Mouse (Mus musculus): Measurements from ENCODE around the gene Mfn1. TPM values are rescaled to one million over a fixed set of nuclear protein-coding genes. Genes with fewer than 3 reads are reported as not detected.
A peak's percentile ranks its signal among the peaks of the same experiment; 100 is the strongest.

The Mfn1 gene
- total RNA-seq, 2 experiments from 2014 or later = 205 to 239 TPM

DNA sequence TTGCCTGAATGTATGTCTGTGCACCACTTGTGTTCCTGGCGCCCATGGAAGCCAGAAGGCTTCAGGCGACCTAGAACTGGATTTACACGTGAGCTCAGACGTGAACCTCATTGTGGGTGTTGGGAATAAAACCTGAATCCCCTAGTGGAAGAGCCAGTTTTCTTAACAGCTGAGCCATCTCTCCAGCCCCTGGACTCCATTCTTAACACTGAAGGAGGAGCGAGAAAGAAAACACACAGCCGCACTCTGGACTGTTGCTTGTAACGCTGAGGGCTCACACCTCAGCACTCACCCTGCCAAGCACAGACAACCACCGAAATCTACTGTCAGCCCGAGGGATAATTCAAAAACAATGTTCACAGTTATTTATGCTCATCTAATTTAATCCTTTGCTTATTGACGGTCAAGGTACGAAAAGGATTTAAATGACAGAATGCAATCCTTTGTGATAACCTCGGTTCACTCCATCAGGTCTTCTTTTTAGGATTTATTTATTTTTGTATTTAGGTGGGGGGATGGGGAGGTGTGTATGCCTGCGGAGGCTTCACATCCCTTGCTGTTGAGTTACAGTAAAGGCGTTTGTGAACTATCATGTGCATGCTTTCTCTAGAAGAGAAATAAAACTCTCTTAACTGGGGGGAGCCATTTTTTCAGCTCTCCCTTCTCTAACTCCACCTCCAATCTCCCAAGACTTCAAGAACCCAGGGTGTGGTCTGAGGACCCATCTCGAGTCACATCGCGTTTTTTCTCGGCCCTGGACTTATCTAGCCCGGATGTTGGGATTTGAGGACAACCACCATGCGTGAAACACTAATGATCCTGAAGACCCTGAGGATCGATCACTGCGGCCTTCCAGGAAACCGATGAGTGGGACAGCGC lies 19.5 kb upstream of the Mfn1 start, which contains the start of gene Zfp639:
Zfp639 (plus strand) TSS at position 764 of the 879 bp plus-strand sequence.
- DNase-seq = no peak
- intact Hi-C loops (cut with DNase I) = loop anchor here (2.0 to 5.0 kb wide), 5 partner anchors 37 to 198 kb away; partner anchors contain the start of genes Actl6a and Pik3ca

- intact Hi-C loops (cut with DNase I) = loop anchor here (5.0 kb wide), 1 partner anchor 197 kb away; the partner anchor contains the start of gene Actl6a
- DNase-seq = peak; percentile 95 to 98
These were observed 18.7 kb upstream of the Mfn1 start for GRCm38 (mm10) chr3:32510375-32511190.

GRCm38 (mm10) chr3:32511191-32511550 lies 18.1 kb upstream of the Mfn1 start:
- intact Hi-C loops (cut with DNase I) = loop anchor here (5.0 kb wide), 1 partner anchor 196 kb away; the partner anchor contains the start of gene Actl6a
- DNase-seq = no peak

DNA sequence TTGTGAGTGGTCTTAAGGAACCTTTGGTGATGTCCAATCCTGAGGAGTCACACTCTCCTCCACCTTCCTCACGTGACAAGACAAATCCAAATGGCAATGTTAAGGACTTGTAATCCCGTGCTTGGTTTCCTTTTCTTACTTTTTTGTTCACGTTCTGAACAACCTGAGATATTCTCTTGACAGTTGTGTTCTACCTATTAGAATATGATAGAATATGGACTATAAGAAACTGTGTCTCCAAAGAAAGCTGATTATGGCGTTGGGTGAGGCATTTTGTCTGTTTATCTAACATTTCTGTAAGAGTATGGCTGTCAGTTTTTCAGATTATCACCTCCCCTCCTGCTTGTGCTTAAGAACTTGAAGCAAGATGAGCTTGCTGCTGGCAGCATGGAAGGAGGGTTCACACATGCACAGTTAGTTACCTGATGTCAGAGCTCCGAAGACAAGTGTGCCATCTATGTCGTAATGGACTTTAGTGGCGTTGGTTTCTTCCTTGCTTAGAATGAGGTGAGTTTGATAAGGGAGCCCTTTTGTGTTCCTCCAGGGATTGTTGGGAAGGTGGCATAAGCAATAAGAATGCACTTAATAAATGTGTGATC lies 16.5 kb upstream of the Mfn1 start:
- intact Hi-C loops (cut with DNase I) = loop anchor here (5.0 kb wide), 1 partner anchor 195 kb away; the partner anchor contains the start of gene Actl6a
- no peak for DNase-seq

GRCm38 (mm10) chr3:32513528-32513927 lies 15.7 kb upstream of the Mfn1 start:
- intact Hi-C loops (cut with DNase I) = loop anchor here (5.0 kb wide), 1 partner anchor 194 kb away; the partner anchor contains the start of gene Actl6a

DNA sequence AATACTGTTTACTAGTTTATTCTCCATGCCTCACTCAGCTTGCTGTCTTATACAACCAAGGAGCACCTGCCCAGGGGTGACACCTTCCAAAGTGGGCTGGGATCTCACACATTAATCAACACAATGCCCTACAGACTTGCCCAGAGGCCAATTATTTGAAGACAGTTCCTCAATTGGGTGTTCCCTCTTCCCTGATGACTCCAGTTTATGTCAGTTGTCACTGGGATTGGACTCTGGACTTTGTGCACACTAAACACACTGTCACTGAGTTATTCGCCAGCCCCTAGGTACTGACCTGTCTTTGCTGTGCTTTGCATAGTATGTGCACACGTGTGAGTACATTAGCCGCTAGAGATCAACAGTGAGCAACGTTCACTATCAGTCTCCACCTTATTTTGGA lies 2.1 kb upstream of the Mfn1 start:
- intact Hi-C loops (cut with DNase I) = no loop called here
- DNase-seq = no peak

More at GRCm38 (mm10) chr3:32513528-32513927, 15.7 kb upstream of the Mfn1 start:
- DNase-seq = no peak

DNA sequence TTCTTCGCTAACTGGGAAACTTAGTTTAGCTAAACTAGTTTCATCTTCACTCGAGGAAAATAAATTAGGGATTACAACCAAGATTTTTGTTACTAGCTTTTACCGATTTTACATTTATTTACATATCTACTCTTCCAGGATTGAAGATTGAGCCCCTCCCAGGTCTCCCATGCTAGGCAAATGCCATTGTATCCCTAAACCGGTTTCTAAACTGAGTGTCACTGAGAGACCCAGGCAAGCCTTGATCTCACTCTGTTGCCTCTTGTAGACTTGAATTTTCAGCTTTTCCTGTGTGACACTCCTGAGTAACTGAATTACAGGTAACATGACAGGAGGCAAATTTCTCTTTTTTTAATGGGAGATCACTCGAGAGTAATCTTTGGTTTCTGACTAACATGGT lies 776 bp downstream of the Mfn1 start:
- DNase-seq = no peak
- intact Hi-C loops (cut with DNase I) = no loop called here

- no peak for DNase-seq
- intact Hi-C loops (cut with DNase I) = no loop called here
These were observed 6.4 kb downstream of the Mfn1 start for GRCm38 (mm10) chr3:32535692-32536091.

DNA sequence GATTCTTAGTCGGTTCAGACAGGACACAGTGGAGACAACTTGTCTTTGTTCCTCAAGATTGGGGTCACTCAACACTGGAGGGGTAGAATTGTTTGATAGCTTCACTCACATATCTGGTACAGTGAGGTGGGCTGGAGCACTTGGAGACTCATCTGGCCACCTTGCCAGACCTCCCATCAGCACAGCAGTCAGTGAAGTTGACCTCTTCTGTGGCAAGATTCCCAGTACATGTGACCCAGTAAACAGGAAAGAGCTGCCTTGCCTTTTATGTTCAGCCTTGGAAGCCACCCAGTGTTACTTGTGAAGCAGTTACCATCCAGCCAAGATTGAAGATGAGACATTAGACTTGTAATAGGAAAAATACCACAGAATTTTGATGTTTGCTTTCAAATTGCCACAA lies 8.3 kb downstream of the Mfn1 start:
- peak; percentile 21 to 51 for DNase-seq
- intact Hi-C loops (cut with DNase I) = no loop called here

- DNase-seq = no peak
- intact Hi-C loops (cut with DNase I) = no loop called here
These were observed 8.8 kb downstream of the Mfn1 start for GRCm38 (mm10) chr3:32538091-32538490.

DNA sequence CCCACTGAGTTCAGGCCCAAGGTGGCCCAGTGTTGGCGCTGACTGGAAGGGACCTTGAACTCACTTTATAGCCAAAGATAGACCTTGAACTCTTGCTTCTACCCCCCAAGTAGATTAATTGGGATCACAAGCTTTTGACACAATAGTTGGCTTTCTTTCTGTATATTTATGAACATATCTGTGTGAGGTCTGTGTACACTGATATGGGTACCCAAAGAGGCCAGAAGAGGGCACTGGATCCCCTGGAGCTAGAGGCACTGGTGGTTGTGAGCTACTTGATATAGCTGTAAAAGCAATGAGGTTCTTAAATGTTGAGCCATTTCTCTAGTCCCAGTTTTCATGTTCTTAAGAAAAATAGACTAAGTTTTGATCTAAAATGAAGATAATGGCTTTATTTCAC lies 23.8 kb downstream of the Mfn1 start:
- no peak for DNase-seq
- intact Hi-C loops (cut with DNase I) = no loop called here

- intact Hi-C loops (cut with DNase I) = no loop called here
These were observed 34.1 kb downstream of the Mfn1 start for GRCm38 (mm10) chr3:32563401-32563800.

GRCm38 (mm10) chr3:32573086-32573485 lies 43.8 kb downstream of the Mfn1 start:
- no peak for DNase-seq
- intact Hi-C loops (cut with DNase I) = no loop called here

More at GRCm38 (mm10) chr3:32563401-32563800, 34.1 kb downstream of the Mfn1 start:
- no peak for DNase-seq

DNA sequence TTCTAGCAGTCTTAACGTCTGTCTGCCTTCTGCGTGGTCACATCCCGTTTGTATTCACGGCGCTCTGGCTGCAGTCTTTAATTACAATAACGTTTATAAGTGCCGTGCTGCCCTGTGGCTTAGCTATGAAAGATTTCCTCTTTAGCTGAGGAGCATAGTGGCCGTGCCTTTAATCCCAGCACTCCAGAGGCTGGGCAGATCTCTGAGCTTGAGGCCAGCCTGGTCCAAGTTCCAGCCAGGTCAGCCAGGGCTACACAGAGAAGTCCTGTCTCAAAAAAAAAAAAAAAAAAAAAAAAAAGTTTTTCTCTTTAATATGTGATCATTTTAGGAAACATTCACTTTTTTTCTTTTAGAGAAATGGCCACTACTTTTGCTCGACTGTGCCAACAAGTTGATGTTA lies 44.6 kb downstream of the Mfn1 start:
- no peak for DNase-seq
- intact Hi-C loops (cut with DNase I) = no loop called here

DNA sequence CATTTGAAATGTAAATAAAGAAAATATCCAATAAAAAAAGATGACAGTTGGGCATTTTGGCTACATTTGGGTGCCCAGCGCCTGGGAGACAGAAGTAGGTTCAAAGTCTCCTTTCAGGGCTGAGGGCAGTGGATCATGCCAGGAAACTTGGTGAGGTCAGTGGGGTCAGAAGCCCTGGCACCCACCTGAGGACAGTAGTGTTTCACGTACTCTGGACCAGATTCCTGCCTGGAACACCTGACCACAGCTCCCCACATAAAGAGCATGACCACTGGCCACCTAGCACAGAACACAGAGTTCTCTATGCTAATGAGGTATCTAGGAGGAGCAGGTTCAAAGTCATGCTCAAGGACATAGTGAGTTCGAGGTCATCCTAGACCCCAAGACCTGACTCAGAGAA lies 45.9 kb downstream of the Mfn1 start:
- no peak for DNase-seq
- intact Hi-C loops (cut with DNase I) = no loop called here

DNA sequence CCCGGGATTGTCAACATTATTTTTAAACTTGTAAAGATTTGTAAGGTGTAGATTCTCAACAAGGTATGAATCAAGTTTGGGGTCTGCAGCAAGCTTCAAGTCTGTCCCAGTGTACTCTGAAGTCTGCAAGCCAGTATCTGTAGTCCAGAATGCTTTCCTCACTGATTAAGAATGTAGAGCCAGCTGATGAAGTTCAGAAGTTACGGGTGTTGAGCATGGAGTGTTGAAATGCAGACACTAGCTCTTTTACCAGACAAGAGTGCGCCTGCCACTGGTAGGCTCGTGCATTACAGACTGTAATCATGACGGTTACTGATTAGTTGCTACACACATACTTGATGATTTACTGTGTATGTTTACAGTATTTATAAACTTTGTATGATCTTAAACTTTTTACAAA lies 49.5 kb downstream of the Mfn1 start:
- intact Hi-C loops (cut with DNase I) = no loop called here
- no peak for DNase-seq

DNA sequence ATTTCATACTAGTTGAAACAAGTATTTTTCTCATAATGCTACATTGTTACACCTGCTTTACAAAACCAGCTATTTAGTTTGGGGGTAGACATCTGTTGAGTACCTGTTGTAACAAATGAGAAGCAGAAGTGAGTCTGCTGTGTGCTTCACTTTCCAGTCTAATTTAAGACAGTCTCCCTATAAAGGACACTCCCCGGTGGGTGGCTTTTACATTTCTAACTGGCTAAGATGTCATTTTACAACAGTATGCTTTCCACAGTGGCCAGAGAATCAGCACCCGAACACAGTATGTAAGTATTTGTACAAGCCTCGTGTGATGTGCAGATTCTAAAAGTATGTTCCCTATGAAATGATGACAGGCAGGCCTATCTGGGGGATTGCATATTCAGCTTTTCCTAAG lies 51.5 kb downstream of the Mfn1 start:
- DNase-seq = no peak
- intact Hi-C loops (cut with DNase I) = no loop called here

DNA sequence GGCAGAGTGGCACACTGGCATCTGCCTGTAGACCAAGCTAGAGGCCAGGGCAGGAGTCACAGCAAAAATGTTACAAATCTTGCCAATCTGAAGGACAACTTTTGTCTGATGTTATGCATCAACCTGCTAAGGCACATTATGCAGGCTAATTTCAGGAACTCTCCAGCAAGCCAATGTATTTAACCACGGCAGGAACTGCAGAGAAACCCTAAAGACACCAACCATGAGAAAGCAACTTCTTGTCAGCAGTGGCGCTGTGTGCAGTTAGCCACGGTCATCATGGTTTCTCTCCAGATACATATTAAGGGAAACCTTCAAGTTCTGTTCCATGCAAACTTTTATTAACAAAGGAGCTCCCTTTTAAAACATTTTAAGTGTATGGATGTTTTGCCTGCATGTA lies 52.6 kb downstream of the Mfn1 start:
- no peak for DNase-seq

DNA sequence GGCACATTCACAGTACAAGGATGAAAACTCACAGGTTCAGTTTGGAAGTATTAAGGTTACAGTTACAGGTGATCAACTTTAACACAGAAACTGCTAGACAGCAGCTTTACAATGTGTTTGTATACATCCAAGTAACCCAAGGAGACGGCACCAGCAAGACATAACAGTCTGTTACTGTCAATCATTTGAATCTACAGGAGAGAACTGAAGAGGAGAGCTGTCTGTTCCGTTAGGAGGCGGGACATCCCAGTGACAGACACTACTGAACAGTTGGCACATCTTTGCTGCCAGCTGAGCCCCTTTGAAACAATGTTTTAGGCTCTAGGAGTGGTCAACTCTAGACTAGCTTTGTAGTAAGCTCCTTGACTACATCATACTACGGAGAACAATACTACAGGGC lies 54.2 kb downstream of the Mfn1 start:
- no peak for DNase-seq
- intact Hi-C loops (cut with DNase I) = no loop called here

More for the DNA sequence above, 52.6 kb downstream of the Mfn1 start:
- intact Hi-C loops (cut with DNase I) = no loop called here

DNA sequence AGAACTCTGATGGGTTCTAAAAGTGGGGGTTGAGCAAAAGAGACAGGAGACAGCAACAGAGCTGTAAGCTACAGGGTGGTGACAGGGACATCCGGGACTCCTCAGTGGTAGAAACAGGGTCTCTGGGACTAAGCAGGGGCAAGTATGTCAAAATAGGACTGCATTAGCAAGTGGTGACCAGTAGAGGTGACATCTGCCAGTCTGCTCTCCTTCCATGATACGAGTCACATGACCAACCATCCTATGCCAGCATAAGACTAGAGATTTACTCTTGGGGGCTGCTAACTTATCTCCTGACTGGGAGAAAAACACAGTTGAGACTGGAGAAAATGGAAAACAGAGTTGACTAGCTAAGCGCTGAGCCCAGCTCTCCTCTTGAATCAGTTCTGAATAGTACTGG lies 57.0 kb downstream of the Mfn1 start:
- no peak for DNase-seq

GRCm38 (mm10) chr3:32595080-32595479 lies 65.8 kb downstream of the Mfn1 start:
- intact Hi-C loops (cut with DNase I) = no loop called here
- DNase-seq = no peak

More for the DNA sequence above, 57.0 kb downstream of the Mfn1 start:
- intact Hi-C loops (cut with DNase I) = no loop called here
